Mouse (Mus musculus) liver, embryonic 16.5 days (tissue): ENCODE results near the gene Bach2. TPM values are rescaled to one million over a fixed set of nuclear protein-coding genes. Genes with fewer than 3 reads are reported as not detected.

Source experiments
- ATAC-seq: fragments of 200-750 bp; cut with Nextera tagmentation; 2 replicates; pipeline ENCODE4 v1.8.0; 2017; ENCODE audit warnings: low read depth, mild to moderate bottlenecking, moderate number of reproducible peaks, moderate library complexity
- H3K27ac ChIP-seq: fragments of 300-500 bp; sonication (generic); 2 replicates; pipeline ENCODE4 v1.5.1; 2014; ENCODE audit warnings: mild to moderate bottlenecking, low read length
- H3K27me3 ChIP-seq: fragments of 300-500 bp; sonication (generic); 2 replicates; pipeline ENCODE4 v1.6.1; 2014; ENCODE audit warnings: low read depth, low read length, mixed read lengths; ENCODE audit not compliant: control insufficient read depth, insufficient read depth
- H3K36me3 ChIP-seq: fragments of 300-500 bp; sonication (generic); 2 replicates; pipeline ENCODE4 v1.6.1; 2014; ENCODE audit warnings: mild to moderate bottlenecking; ENCODE audit not compliant: control insufficient read depth, insufficient read depth
- H3K4me1 ChIP-seq: fragments of 300-500 bp; sonication (generic); 2 replicates; pipeline ENCODE4 v1.6.1; 2014; ENCODE audit warnings: low read depth, low read length, mixed read lengths; ENCODE audit not compliant: control insufficient read depth
- H3K4me2 ChIP-seq: fragments of 300-500 bp; sonication (generic); 2 replicates; pipeline ENCODE4 v1.6.1; 2014; ENCODE audit warnings: low read depth, low read length, mixed read lengths
- H3K4me3 ChIP-seq: fragments of 300-500 bp; sonication (generic); 2 replicates; pipeline ENCODE4 v1.5.1; 2014; ENCODE audit warnings: low read depth, mild to moderate bottlenecking, low read length
- H3K9ac ChIP-seq: fragments of 300-500 bp; sonication (generic); 2 replicates; pipeline ENCODE4 v1.6.1; 2014; ENCODE audit warnings: low read depth, low read length
- H3K9me3 ChIP-seq: fragments of 300-500 bp; sonication (generic); replicated peaks from 2 replicates; pipeline ENCODE4 v1.6.1; 2016; ENCODE audit warnings: low read length; ENCODE audit not compliant: control insufficient read depth
- WGBS: fragments of 180-500 bp; shearing (Covaris S2); extraction: QIAGEN DNeasy Blood & Tissue Kit; methylation state at CpG from one replicate; pipeline ENCODE4 v1.1.7; 2014; ENCODE audit not compliant: insufficient replicate concordance; 5-methylcytosine and 5-hydroxymethylcytosine counted together
- polyA plus RNA-seq: library from polyadenylated mRNA; unstranded; fragments of >200 nt; fragmentation: Nextera tagmentation; extraction: Ambion mirVana; gene quantifications from 2 replicates; pipeline ENCODE4 v1.2.1, GENCODE M21; 2015

Gene Bach2
- polyA plus RNA-seq, 1 experiment from 2014 or later = 1.5 TPM

DNA sequence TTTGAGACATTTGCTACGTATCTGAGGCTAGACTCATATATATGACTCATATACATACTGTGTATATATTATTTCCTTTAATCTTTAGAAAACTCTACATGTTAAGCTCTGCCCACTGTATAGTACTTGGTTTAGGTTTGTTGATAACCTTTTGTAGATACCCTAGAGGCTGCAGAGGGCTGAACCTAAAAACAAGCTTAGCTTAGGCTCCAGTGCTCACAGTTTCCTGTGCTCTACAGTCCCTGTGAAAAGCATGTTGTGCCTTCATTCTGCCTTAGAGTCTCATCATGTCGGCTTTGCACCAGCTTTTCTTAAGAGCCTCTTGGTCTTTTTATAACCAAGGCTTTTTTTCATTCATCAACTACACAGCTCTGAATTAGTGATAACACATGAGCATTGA, 156.2 kb downstream of the Bach2 start:
- Histone ChIP-seq H3K9ac (no peak overlapping the region), H3K4me2 (no peak overlapping the region), H3K27me3 (no peaks in the 10 kb centered on the region), H3K36me3 (no peaks in the 10 kb centered on the region), H3K4me3 (no peak overlapping the region), H3K4me1 (no peaks in the 10 kb centered on the region; the same call in 1 of the 2 replicates), H3K9me3 (no peaks in the 10 kb centered on the region), H3K27ac (no peak overlapping the region)
- WGBS = 68% methylated on average over 2 of the region's 2 CpGs
- no peak for ATAC-seq

GRCm38 (mm10) chr4:32401459-32401858, 162.9 kb downstream of the Bach2 start:
- WGBS = 64% methylated on average over 5 of the region's 5 CpGs
- Histone ChIP-seq H3K9me3 (no peaks in the 10 kb centered on the region), H3K36me3 (no peaks in the 10 kb centered on the region), H3K27ac (no peak overlapping the region), H3K4me1 (no peaks in the 10 kb centered on the region; the same call in 1 of the 2 replicates), H3K9ac (no peak overlapping the region), H3K4me2 (no peak overlapping the region), H3K27me3 (no peaks in the 10 kb centered on the region), H3K4me3 (no peak overlapping the region)
- ATAC-seq = no peak

- Histone ChIP-seq H3K9ac (no peak overlapping the region), H3K4me2 (no peak overlapping the region), H3K4me3 (no peak overlapping the region), H3K27me3 (no peaks in the 10 kb centered on the region), H3K27ac (no peak overlapping the region), H3K36me3 (no peaks in the 10 kb centered on the region), H3K9me3 (no peaks in the 10 kb centered on the region), H3K4me1 (no peaks in the 10 kb centered on the region; the same call in 1 of the 2 replicates)
- 62% methylated on average over 5 of the region's 5 CpGs for WGBS
- no peak for ATAC-seq
Observed at GRCm38 (mm10) chr4:32403506-32403905, 164.9 kb downstream of the Bach2 start.

GRCm38 (mm10) chr4:32405149-32405882, 166.7 kb downstream of the Bach2 start:
- H3K4me2 ChIP-seq = no peak overlapping the region
- H3K27ac ChIP-seq = no peak overlapping the region
- H3K4me1 ChIP-seq = no peaks in the 10 kb centered on the region; the same call in 1 of the 2 replicates
- no peaks in the 10 kb centered on the region for H3K36me3 ChIP-seq
- no peak overlapping the region for H3K9ac ChIP-seq
- H3K9me3 ChIP-seq = no peaks in the 10 kb centered on the region
- 65% methylated on average over 17 of the region's 17 CpGs for WGBS
- no peak for ATAC-seq
- H3K27me3 ChIP-seq = no peaks in the 10 kb centered on the region
- H3K4me3 ChIP-seq = no peak overlapping the region

- Histone ChIP-seq H3K9ac (no peak overlapping the region), H3K4me1 (no peaks in the 10 kb centered on the region; the same call in 1 of the 2 replicates), H3K36me3 (no peaks in the 10 kb centered on the region), H3K27ac (no peak overlapping the region), H3K4me3 (no peak overlapping the region), H3K4me2 (no peak overlapping the region), H3K9me3 (no peaks in the 10 kb centered on the region), H3K27me3 (no peaks in the 10 kb centered on the region)
- 64% methylated on average over 3 of the region's 3 CpGs for WGBS
- ATAC-seq = no peak
Observed at GRCm38 (mm10) chr4:32405985-32406384, 167.4 kb downstream of the Bach2 start.

- no peak overlapping the region for H3K4me3 ChIP-seq
- H3K4me2 ChIP-seq = no peak overlapping the region
- H3K36me3 ChIP-seq = no peaks in the 10 kb centered on the region
- H3K27ac ChIP-seq = no peak overlapping the region
- H3K4me1 ChIP-seq = no peaks in the 10 kb centered on the region; the same call in 1 of the 2 replicates
- ATAC-seq = no peak
- WGBS = 76% methylated on average over 8 of the region's 8 CpGs
- no peak overlapping the region for H3K9ac ChIP-seq
- H3K27me3 ChIP-seq = no peaks in the 10 kb centered on the region
- no peaks in the 10 kb centered on the region for H3K9me3 ChIP-seq
Observed at GRCm38 (mm10) chr4:32408535-32408934, 169.9 kb downstream of the Bach2 start.

GRCm38 (mm10) chr4:32409116-32409880, 170.7 kb downstream of the Bach2 start:
- no peak for ATAC-seq
- H3K4me1 ChIP-seq = no peaks in the 10 kb centered on the region; the same call in 1 of the 2 replicates
- no peak overlapping the region for H3K27ac ChIP-seq
- H3K9me3 ChIP-seq = no peaks in the 10 kb centered on the region
- no peaks in the 10 kb centered on the region for H3K27me3 ChIP-seq
- WGBS = 66% methylated on average over 9 of the region's 9 CpGs
- H3K9ac ChIP-seq = no peak overlapping the region
- no peak overlapping the region for H3K4me3 ChIP-seq
- H3K4me2 ChIP-seq = no peak overlapping the region
- no peaks in the 10 kb centered on the region for H3K36me3 ChIP-seq

DNA sequence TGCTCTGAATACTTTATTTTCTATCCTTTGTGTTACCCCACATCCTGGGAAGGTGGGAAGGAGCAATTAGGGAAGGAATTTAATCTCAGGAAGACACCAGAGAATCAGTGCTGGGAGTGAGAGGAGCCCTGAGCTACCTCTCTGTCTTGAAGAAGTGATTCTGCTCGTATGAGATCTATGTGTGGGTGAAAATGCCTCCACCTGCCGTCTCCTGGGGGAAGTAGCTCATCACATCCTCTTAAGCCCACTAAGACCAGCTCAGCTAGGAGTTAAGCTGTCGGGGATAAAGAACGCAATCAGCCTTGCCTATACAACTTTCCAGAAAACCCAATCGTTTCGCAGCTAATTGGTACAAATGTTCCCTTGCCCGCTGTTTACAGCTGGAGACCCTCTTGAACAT, 174.5 kb downstream of the Bach2 start:
- Histone ChIP-seq H3K4me2 (no peak overlapping the region), H3K36me3 (no peaks in the 10 kb centered on the region), H3K9ac (no peak overlapping the region), H3K4me1 (no peaks in the 10 kb centered on the region), H3K4me3 (no peak overlapping the region), H3K27me3 (no peaks in the 10 kb centered on the region), H3K27ac (no peak overlapping the region), H3K9me3 (no peaks in the 10 kb centered on the region)
- WGBS = 54% methylated on average over 7 of the region's 7 CpGs
- no peak for ATAC-seq

DNA sequence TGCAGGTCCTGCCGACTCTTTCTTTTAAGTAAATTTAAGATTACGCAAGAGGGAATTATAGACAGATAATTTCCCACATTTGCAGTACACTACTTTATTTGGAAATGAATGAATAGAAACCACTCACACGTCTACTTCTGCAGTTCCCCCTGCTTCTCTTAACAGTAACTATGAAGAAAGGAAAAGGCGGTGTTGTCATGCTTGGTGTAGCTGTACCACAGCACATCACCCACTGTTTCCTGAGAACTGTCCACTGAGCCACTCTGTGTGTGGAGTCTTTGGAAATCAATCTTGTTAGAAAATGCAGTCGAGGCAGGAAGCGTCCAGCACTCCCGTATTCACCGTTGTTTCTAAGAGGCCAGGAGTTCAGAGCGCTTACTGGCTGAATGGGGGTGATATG, 174.9 kb downstream of the Bach2 start:
- H3K4me1 ChIP-seq = no peaks in the 10 kb centered on the region
- H3K4me3 ChIP-seq = no peak overlapping the region
- no peak for ATAC-seq
- H3K27me3 ChIP-seq = no peaks in the 10 kb centered on the region
- H3K4me2 ChIP-seq = no peak overlapping the region
- 53% methylated on average over 9 of the region's 9 CpGs for WGBS
- H3K36me3 ChIP-seq = no peaks in the 10 kb centered on the region
- H3K9me3 ChIP-seq = no peaks in the 10 kb centered on the region
- no peak overlapping the region for H3K27ac ChIP-seq
- H3K9ac ChIP-seq = no peak overlapping the region
